Comparison of ENCODE assay signal across 14 mouse cellular contexts in genomic region chr4:140572376-140572775, GRCm38 (mm10).
DNase-seq lines count a peak whose midpoint lies in the region; ATAC-seq and TF ChIP-seq lines count a peak whose summit lies in the region.
"Had no signal": no experiment of that assay in that cellular context is flagged by ENCODE, and none has a peak within 500 bp of the region (broad histone marks: within the 10 kb centered on the region; RNA-seq: fewer than 3 reads in every experiment).

No protein-coding gene starts in this region.

- peak; percentile 43 for DNase-seq in gastrocnemius, postnatal 25 days
- DNase-seq in gastrocnemius, adult 18-20 months (ENCODE audit: low spot score), result no peak
- peak; percentile 34 to 43 for DNase-seq in left cerebral cortex, postnatal 14 days (ENCODE audit: low spot score in 2 of 2)
- no peak for DNase-seq in left cerebral cortex, adult 18-20 months (ENCODE audit: low spot score in 2 of 2)
- no peak for DNase-seq in embryo, embryonic 10.5 days (ENCODE audit: low spot score)
- DNase-seq: B cell, adult 2 months; cerebellum, adult 9-10 months; thymus, adult 18-20 months had no signal

- peaks cover 30% of the 10 kb centered on the region for H3K4me1 ChIP-seq in E14TG2a.4 (replicated peaks; ENCODE audit: low read depth, low read length)
- H3K4me1 ChIP-seq in neural tube, embryonic 15.5 days, result no peaks in the 10 kb centered on the region
- H3K4me1 ChIP-seq: limb, embryonic 15.5 days had no signal

- peak overlapping the region; percentile 83 for H3K27ac ChIP-seq in macrophage
- no peak overlapping the region for H3K27ac ChIP-seq in neural tube, embryonic 15.5 days (replicated peaks)
- H3K27ac ChIP-seq: kidney, postnatal 0 days; limb, embryonic 15.5 days had no signal

- H3K9me3 ChIP-seq in E14TG2a.4 (ENCODE audit: low read length), result no peaks in the 10 kb centered on the region
- no peaks in the 10 kb centered on the region for H3K9me3 ChIP-seq in neural tube, embryonic 15.5 days (replicated peaks)
- H3K9me3 ChIP-seq: limb, embryonic 15.5 days; megakaryocyte, embryonic 14.5 days had no signal

- H3K36me3 ChIP-seq in E14TG2a.4 (ENCODE audit: insufficient read depth, low read length) (peaks cover 72% of the 10 kb centered on the region), macrophage (ENCODE audit: inconsistent target) (peaks cover 64% of the 10 kb centered on the region)
- H3K36me3 ChIP-seq in neural tube, embryonic 15.5 days, result peaks cover 92% of the 10 kb centered on the region

- H3K4me2 ChIP-seq in neural tube, embryonic 15.5 days, result no peak overlapping the region
- H3K4me2 ChIP-seq: limb, embryonic 15.5 days had no signal

- H3K27me3 ChIP-seq in E14TG2a.4 (ENCODE audit: insufficient read depth, low read length), result no peaks in the 10 kb centered on the region
- no peaks in the 10 kb centered on the region for H3K27me3 ChIP-seq in neural tube, embryonic 15.5 days (replicated peaks)
- H3K27me3 ChIP-seq: limb, embryonic 15.5 days had no signal

- H3K4me3 ChIP-seq in E14TG2a.4 (replicated peaks; ENCODE audit: low read length) (peak overlapping the region; percentile 48), macrophage (ENCODE audit: inconsistent target) (no peak overlapping the region)
- no peak overlapping the region for H3K4me3 ChIP-seq in neural tube, embryonic 15.5 days (replicated peaks)
- H3K4me3 ChIP-seq: limb, embryonic 15.5 days; megakaryocyte, embryonic 14.5 days had no signal

- no peak for TF ChIP-seq CTCF in E14TG2a.4 (conservative IDR thresholded peaks at IDR 0.05; ENCODE audit: low read length)

- intact Hi-C loops in left cerebral cortex, postnatal 14 days (cut with DNase I), result no loop called here

- 21% methylated on average over 17 of the region's 17 CpGs for WGBS in macrophage (ENCODE audit: missing documents)
- WGBS in neural tube, embryonic 15.5 days, result 88% methylated on average over 17 of the region's 17 CpGs

- H3K9ac ChIP-seq in neural tube, embryonic 15.5 days (replicated peaks), result no peak overlapping the region
- H3K9ac ChIP-seq: limb, embryonic 15.5 days had no signal

- no peak for ATAC-seq in neural tube, embryonic 15.5 days (ENCODE audit: low FRiP score)

- H3K79me2 ChIP-seq in macrophage (ENCODE audit: inconsistent target), result peaks cover 45% of the 10 kb centered on the region

Comparison
In these comparisons a context has a peak if more than half of its experiments do, and no peak if none do; other contexts are left out.
1. DNase-seq: peak in gastrocnemius, postnatal 25 days (single experiment) and left cerebral cortex, postnatal 14 days (2 of 2); none in gastrocnemius, adult 18-20 months (single experiment), left cerebral cortex, adult 18-20 months (0 of 2) and embryo, embryonic 10.5 days (single experiment).